Mouse (Mus musculus) liver, embryonic 14.5 days (tissue): Measurements from ENCODE around the gene Clcn6.

Experiments
- CTCF ChIP-seq: IDR thresholded peaks from 2 replicates; pipeline ENCODE4 v1.5.1; 2016; ENCODE audit warnings: antibody characterized with exemption, low read depth, control low read depth
- EP300 ChIP-seq: IDR thresholded peaks from 2 replicates; pipeline ENCODE4 v1.6.1; 2016; ENCODE audit warnings: antibody characterized with exemption, low read depth

GRCm38 (mm10) chr4:148053417-148053920 is 14.8 kb upstream of the Clcn6 start:
- no peak for TF ChIP-seq EP300
- TF ChIP-seq CTCF = no peak
